Mouse (Mus musculus) cortical plate, adult 2 months (tissue): ENCODE data around the gene Mesp1.

Source experiments
- CTCF ChIP-seq: fragments of 200-500 bp; IDR thresholded peaks from 2 replicates; pipeline ENCODE4 v1.5.1; 2011; ENCODE audit warnings: mild to moderate bottlenecking, control low read depth, low read length; ENCODE audit not compliant: insufficient read depth; ENCODE audit errors: extremely low read depth
- POLR2A ChIP-seq: fragments of 200-500 bp; IDR thresholded peaks from 2 replicates; pipeline ENCODE4 v1.6.1; 2011; ENCODE audit warnings: mild to moderate bottlenecking, low read length, control low read depth; ENCODE audit not compliant: insufficient read depth; ENCODE audit errors: extremely low read depth

DNA sequence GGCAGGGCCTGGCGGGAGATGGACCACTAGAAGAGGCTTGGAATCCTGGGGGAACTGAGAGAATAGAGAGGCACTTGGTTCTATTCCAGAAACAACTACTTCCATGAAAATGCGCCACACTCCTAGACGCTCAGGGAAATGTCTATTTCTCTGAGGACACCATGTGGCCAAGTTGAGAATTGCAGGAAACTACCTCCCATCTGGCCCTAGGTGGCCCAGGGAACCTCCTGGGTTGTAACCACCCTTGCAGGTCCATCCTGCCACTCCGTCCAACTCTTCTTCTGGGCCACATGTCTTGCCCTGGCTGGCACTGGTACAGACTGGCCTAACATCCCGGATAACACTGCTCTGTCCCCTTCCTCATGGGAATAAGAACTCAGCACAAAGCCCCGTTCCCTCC lies 7.3 kb downstream of the Mesp1 start:
- TF ChIP-seq POLR2A (no peak), CTCF (peak; percentile 75)
